Mouse (Mus musculus): ENCODE measurements around the gene Lrrc4.

Gene Lrrc4

DNA sequence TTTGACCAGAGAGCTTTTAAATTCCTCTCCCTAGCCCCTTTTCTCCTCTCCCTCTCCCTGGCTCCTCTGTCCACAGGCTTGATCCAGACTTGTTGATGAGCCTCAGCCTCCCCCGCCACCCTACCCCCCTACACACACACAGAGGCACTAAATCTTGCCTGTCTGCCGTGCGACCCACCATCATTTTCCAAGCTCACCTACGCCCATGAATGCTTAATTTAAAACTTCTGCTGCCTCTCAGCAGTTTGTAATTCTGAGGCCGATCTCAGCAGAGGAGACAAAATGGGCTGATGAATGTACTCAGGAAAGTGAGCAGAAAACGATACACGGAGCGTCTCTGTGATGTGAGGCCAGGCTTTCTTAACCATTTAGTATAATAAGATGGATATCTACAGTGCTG, 23.1 kb upstream of the Lrrc4 start:
- no peak for DNase-seq (ENCODE audit: low spot score in 2 of 2)

DNA sequence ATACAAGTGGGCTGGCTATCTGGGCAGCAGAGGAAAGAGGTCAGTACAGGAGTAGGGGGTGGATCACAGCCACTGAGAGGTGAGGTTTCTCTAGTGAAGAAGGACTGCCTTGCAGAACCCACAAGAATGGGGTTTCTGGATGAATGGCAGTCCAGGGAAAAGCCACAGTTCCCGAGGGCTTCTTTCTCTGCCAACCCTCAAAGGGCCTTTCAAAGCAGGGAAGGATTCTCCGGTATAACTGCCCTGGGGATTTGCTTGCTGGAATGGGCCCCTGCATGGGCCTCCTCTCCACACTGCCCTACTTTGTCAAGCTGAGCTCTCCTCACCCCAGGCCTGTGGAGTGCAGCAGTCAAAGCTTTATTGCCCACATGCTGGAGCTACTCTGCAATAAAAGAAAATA, 22.1 kb upstream of the Lrrc4 start:
- no peak for DNase-seq (ENCODE audit: low spot score in 2 of 2)

DNA sequence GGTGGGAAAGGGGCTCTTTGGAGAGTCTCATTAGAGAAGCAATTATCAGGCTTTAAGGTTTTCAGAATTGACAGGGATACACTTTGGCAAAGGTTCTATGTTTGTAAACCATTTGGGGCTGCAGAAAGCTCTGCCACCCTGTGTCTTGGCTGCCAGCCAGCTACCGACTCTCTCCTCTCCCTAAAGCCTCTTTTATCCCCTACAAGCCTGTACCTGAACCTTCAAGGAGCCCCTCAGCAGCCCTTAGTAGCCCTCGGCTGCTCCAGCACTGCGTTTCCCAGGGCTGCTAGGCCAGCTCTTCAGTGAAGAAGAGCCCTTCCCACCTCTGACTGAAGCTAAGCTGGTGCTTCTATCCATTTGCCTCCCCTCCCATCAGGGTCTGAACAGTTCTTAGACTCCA, 21.6 kb upstream of the Lrrc4 start:
- no peak for DNase-seq (ENCODE audit: low spot score in 2 of 2)

DNA sequence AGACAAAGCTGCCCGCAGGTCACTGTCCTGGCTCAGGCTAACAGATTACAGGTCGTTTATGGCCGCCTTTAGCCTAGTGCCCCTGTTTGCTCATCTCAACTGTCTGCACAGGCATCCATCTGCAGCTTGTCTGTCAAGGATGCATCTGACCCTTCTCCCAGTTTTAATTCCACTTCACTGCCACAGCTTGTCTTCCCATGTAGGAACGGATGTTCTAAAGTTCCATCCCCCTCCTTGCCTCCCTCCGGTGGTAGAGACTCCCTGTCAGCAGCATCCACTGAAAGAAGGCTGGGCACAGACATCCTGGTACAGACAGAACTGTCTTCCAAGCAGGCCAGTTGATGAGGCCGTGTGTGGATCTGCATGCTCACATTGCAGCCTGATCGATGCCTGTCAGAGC, 20.8 kb upstream of the Lrrc4 start:
- DNase-seq (ENCODE audit: low spot score in 2 of 2), result no peak

DNA sequence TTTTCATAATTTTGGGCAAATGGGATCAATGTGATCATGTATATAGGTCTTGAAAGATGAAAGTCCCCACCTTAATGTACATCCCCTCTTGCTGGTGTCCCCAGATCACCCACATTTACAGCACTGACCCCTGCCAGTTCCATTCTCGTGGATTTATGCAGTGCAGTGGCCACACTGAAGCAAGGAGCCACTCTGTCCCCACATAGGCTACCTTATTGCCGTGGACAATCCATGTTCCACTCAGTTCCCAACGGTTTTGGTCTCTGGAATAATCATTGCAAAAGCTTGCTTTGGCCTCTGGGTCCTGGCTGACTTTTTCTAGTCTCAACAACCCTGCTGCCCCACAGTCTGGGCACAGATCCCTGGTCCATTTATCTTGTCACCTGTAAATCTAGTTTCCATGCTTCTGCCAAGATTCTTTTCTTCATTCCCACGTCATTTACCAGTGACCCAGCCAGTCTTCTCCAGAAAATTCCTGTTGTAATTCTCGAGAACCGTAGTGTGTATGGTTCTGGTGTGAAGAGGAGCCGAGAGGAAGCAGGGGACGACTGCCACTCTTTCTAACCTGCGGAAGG, 18.9 kb upstream of the Lrrc4 start:
- no peak for DNase-seq (ENCODE audit: low spot score in 2 of 2)

DNA sequence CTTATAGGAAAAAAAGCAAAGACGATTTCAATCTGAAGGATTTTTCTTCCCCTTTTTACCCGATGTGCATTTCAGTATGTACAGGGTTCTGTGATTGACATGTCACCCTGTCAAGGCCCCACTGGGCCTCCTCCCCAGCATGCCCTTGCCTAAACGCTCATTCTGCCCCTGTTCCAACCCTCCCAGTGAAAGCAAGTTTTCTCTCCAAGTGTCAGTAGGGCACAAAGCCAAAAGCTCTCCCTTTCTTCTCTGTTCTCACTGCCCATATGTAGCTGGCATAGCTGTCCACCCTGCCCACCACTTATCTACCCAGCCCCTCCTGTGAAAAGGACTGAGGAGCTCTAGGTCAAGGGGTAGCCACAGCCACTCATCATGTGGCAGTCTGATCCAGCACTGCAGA, 17.8 kb upstream of the Lrrc4 start:
- DNase-seq (ENCODE audit: low spot score in 2 of 2), result no peak

DNA sequence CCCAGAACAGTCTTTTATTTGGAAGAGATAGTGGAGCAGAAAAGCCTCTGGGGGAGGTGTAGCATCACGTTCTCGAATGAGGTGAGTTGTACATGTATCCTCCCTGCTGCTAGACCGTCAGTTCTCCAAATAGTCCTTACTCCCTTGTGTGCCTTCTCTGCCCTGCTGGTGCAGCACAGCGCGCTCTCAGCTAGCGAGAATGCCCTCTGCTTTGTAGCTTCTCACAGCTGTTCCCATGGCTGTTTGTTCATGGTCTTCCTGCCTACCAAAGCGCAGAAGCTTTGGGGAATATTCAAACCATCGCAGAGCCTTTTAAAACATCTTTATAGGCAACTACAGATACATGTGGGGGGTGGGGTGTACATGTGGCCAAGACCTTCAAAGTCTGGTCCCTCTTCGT, 17.3 kb upstream of the Lrrc4 start:
- no peak for DNase-seq (ENCODE audit: low spot score in 2 of 2)

DNA sequence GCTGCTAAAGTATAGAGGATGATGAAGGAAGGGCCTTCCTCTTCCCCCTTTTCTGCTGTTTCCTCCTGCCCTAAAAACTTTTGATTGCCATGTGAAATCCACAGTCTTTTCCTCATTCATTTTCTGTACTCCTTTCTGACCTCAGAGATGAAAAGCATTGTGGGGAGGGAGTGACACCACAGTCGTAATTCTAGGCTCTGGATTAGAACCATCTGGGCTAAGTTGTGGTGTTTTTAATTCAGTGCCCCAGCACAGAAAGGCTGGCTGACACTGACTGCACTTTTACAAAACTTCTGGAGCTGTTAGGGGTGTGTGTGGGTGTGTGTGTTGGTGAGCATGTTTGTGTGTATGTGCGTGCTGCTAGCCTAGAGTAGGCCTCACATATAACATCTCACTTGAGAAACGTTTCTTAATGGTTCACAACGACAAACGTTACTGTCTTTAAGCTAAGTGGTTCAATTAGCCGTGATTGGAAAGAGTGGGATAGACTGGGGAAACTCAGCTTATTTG, 16.8 kb upstream of the Lrrc4 start:
- no peak for DNase-seq (ENCODE audit: low spot score in 2 of 2)

DNA sequence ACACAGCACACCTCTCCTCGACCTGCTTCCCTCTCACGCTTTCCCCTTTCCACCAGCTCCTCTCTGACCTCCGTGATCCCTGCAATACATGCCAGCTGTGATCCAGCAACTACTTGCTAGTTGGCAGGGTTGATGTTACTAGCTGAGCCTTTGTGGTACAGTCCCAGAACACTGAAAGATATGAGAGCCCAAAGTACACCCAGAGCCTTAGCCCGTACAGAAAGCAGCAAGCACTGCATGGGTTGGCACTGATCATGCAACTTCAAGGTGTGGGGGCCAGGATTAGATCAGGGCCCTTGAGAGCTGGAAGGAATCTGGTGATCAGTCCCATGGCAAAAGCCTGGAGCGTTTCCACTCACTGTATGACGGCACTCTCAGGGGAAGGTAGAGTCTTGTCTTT, 16.1 kb upstream of the Lrrc4 start:
- DNase-seq (ENCODE audit: low spot score in 2 of 2), result no peak

DNA sequence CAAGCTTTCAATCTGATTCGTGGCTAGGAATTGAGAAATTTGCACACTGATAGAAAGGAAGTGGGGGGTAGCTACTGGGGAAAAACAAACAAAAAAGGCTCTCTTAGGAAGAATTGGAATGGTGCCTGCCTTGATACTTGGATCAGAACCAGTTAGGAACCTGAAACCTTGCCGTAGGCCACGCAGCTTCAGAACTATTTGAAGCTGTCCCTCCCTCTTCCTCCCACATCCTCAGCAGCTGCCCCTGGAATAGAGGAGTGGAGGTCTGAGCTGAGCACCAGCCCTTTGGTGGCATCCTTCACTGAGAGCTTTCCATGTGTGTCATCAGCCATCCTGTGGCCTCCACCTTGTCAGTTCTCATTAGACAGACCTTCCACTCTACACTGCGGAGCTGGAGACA, 14.1 kb upstream of the Lrrc4 start:
- no peak for DNase-seq (ENCODE audit: low spot score in 2 of 2)

DNA sequence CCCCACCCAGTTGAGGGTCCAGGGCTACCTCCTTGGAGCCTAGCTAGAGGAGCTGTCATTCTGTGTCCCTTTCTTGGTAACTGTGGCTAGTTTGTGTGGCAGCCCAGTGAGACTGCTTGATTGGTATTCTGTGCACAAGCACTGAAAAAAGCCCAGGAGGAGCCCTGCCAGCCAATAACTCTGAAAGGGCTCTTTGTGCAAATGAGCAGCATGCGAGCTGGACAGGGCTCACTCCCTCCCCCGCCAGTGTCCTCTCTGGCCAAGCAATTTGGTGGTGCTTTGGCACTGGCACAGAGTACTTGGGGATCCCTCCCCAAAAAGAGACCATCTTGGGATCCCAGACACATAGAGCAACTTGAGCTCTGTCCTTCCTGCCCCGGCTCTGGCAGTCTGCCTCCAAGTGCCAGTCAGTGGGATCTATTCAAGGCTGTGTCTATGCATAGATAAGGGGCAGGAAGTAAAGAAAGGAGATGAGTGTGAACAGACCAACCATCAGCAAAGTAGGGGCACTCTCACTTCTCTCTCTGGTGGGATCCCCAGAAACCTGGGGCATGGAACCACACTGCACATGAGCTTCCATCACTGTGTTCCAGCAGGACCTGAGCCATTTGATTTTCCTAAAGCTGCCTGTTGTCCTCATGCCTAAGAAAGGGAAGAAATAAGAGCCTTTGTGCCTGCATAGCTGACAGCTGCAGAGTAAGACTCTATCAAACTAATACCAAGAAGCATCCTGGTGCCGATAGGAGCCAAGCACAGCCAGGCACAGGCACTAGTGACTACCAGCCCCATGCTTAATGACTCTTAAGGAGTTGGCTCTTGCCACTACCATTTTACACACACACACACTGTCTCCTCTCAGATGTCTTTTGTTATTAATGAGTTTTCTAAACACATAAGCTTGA, 11.1 kb upstream of the Lrrc4 start:
- peak; percentile 66 to 67 for DNase-seq (ENCODE audit: low spot score in 2 of 2)

DNA sequence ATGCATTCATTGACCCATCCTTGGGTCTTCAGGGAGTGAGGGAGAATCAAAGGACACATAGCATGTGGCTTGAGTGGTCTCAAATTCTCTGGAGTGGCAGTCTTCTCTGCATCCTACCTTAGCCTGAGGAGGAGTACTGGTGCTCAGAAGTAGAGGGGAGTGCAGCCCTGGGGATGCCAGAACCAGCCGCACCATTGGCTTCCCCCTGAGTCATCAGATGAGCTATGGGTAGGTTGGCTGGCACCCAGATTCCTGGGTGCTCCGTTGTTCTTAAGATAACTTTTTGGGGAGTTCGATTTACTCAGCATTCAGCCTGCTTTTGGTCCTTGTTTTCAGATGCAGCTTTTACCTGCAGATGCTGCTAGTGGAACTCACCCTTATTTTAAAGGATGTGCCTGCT, 10.0 kb upstream of the Lrrc4 start:
- DNase-seq (ENCODE audit: low spot score in 2 of 2), result no peak

DNA sequence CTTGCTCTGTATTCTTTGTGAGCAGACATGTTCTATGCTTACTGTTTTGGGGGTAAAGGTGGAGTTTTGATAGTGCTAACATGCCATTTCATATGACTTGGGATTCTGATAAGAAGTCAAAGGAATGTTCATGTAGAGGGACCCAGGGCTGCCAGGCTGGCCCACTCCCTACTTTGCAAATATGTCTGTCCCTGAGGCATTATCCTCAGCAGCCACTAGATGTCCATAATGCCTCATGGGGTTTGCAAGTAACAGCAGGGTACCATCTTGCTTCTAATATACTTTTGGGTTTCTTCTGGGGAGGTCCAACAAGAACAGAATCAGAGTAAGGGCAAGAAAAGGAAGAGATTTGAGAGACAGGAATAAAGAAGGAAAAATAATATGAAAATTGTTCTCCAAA, 5.1 kb upstream of the Lrrc4 start:
- no peak for DNase-seq (ENCODE audit: low spot score in 2 of 2)

DNA sequence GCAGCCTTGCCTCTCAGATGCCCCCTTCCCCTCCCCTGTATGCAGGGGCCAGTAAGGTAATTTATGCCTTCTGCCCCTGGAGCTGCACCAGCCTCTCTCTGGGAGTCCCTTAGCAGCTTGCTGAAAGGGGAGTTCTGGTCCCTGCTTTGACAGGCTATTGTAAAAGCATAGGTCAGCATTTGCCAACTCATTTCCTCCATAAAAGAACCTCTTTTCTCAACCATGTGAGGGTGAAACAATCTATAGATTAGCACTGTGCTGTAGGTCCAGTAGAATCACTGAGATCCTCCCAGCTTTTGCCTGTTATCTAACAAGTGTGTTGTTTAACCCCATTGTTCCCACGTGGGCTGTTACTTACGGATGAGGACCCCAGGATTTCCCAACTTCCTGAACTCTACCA, 2.5 kb upstream of the Lrrc4 start:
- no peak for DNase-seq (ENCODE audit: low spot score in 2 of 2)

DNA sequence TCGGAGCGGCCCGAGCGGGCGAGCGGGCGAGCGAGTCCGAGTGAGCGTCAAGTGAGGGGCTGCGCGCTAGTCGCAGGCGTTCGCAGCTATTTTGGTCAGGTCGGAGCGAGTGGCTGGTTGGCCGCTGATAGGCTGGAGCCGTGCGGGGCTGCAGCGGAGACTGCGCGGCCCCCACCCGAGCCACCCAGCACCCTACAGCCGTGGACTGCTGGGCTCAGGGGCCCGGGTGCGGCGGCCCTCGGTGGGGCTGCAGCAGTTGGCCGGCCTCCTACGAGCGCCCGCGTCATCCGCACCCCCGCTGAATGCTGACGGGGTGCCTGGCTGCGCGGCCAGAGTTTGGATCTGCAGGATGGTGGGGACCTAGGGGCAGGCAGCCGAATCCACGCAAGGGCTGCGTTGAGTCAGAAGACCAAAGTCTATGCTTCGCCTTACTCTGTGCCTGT, 1.9 kb upstream of the Lrrc4 start:
- DNase-seq (ENCODE audit: low spot score in 2 of 2), result peak; percentile 70 to 76

DNA sequence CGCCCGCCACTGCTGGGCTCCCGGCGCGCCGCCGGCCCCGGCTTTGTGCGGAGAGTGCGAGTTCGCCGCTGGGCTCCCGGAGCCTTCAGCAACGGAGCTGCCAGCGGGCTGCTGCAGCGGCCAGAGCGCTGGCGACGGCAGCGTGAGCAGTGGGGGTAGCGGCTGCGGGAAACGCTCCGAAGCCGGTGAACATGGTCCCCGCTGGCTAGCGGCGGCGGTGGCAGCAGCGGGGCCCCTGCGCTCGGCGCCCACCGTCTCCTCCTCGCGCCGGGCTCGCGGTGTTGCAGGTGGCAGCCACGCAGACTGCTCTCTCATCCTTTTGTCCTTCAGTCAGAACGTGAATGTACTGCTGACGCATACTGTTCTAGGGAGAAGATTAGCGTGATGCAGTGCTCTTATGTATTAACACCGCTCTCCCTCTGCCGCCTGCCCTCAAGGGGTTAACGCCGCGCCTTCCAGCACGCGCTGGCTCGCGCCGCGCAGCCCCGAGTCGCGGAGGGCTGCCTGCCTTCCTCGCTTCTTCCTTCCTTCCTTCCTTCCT, 1.3 kb upstream of the Lrrc4 start:
- no peak for DNase-seq (ENCODE audit: low spot score in 2 of 2)

DNA sequence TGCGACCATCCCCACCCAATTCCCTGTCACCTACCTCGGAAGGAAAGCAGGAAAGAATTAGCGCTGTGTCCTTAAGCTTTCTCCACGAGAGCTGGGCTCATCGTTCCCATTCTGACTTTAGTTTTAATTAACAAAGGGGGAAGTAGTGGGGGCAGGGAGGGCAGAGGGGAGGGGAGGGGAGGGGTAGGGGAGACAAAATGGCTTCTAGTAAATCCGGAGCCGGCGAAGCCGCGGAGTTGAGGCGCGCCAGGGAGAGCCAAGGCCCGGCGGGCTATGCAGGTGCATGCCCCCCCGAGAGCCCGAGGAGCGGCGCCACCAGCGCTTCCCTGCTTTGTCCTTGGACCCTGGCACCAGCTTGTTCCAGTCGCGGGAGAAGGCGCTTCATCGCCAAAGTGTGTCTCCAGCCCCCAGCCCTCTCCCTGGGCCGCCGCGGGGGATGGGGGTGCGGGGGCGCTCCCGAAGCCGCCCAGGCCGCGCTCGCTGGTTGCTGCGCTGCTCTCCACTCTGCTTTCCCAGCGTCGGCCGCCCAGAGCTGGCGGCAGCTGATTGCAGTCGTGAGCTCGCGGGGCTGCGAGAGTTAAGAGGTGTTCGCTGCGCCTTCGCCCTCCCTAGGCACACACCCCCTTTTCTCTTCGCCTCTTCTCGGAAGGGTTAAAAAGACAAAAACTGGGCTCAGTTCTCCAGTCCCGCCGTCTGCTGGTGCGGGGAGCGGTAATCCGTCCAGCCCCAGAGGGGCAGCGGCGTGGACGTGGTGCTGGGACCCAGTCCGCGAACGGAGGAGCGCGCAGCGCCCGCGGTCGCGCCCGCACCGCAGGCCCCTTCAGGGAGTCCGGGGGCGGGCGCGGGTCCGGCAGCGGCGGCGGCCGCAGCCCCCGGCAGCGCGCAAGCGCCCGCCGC, 555 bp upstream of the Lrrc4 start:
- DNase-seq (ENCODE audit: low spot score in 2 of 2), result no peak

DNA sequence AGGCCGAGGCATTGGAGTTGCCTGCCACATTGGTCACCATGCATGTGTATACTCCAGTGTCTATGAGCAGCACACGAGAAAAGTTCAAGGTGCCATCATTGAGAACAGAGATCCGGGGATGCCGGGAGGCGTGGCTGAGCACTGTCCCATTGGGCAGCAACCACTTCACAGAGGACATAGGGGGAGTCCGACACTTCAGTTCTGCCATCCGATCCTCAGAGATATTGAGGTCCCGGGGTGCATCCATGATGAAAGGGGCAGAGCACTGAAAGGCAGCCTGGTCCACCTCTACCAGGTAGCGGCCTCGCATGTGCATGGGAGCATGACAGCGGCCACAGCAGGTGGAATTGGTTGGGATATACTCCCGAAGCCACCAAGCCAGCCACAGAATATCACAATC, 1.2 kb downstream of the Lrrc4 start:
- DNase-seq (ENCODE audit: low spot score in 2 of 2), result no peak

DNA sequence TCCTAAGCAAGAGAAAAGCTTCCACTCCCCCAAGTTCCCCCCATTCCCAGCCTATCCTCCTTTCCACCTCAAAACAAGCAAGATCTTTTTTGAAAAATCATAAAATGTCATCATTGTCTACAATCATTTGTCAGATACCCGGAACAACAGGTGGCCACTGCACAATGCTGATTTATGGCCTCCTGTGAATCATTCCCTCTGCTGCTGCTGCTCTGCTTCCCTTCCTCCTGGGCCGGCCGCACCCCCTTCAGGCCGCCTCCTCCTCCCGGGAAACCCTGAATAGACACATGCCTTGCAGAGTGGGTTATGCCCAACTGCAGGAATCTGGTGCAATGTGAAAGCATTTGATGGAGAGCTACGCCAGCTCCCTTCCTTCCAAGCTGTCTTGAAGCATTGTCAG, 3.0 kb downstream of the Lrrc4 start:
- DNase-seq (ENCODE audit: low spot score in 2 of 2), result peak; percentile 70 to 74

DNA sequence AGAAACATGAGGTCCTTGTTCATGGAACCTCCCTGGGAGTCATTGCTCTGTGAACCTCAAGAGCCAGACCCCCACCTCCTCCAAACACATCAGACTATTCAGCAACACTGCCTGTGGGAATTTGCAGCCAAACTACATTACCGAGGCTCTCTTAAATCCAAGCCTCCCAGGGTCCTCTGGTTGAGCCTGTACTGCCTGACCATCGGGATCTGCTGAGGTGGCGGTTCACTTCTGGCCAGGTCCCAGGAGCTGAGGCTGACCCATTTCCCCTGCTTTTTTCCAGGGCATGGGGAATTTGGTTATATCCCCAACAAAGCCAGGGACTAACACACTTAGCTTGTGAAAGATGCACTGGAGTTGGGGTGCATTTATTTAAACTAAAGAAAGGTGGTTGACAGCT, 4.0 kb downstream of the Lrrc4 start:
- DNase-seq (ENCODE audit: low spot score in 2 of 2), result no peak

DNA sequence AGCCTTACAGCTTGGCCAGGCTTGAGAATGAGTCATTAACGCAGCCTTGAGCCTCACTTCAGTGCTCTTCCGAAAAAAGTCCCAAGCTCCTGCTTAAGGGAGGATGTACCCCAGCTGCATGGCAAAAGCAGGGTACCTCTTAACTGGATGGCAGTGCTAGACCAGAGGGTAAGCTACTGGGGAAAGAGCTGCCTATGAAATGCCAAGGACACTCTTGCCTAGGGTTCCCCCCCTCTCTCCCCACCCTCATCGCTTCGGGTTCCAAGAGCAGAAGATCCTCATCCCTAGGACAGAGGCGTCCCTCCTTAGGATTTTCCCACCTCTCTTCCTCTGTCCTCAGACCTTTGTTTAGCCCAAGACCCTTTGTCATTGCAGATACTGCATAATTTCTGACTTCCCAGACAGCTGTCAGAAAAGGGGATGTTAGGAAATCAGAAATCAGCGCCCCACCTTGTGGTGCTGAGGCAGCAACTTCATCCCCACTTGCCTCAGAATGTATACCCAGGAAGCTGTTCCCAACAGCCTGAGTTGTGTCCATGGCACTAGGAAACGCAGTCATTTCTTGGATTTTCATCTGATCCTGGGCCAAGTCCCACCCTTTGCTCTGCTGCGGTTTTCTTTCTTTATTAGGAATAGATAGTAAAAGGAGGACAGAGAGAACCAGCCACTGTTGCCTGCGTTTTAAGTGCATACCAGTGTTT, 4.7 kb downstream of the Lrrc4 start:
- DNase-seq (ENCODE audit: low spot score in 2 of 2), result no peak

Measured in right cerebral cortex, postnatal 36 days (tissue).